Mouse (Mus musculus): ENCODE results near the gene Erc2.

Gene Erc2

DNA sequence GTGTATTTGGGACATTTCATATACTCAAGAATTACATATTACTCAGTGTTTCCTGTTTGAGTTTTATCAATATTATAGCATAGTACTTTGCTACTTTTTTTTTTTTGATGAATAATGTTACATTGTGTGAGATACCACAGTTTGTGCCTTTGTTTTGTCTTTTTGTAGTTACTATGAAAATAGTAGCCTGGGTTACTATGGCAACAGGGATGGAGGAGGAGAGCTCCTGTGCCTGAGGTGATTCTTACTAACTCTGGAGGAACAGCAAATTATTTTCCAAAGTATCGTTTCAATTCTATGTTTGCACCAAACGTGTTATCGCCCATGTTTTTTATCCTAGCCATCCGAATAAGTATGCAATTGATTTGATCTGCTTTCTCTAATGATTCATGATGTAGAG lies 438.7 kb downstream of the Erc2 start:
- DNase-seq (ENCODE audit: low read depth, low spot score), result no peak

DNA sequence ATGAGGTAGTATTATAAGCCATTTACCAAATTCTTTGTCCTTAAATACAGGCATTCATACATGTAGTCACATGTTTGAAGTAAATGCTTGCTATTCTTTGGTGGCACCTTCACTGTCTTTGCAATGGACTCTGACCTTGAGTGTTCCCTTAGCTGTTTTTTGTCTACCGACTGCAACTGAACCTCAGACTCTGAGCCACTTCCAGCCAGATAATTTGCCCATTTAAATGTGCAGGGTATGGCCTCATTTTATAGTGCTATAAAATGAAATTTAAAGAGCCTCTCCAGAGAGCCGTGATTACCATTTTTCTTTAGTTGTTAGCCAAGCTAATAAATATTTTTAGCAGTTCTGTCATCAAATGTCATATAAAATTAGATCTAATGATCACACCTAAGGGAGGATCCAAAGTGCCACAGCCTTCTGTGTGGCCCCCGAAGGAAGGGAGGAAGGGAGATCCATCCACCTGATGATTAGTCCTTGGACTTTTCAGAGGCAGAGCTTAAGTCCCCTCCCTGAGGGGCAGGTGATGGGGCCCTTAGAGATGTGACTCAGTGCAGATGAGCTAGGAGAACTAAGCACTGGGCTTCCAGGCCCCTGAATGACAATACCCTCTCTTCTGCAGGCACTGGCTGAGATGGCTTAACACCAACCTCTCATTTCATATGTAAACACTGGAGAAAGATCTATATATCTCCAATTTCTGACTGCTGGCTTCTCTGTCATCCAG lies 439.6 kb downstream of the Erc2 start:
- no peak for DNase-seq (ENCODE audit: low read depth, low spot score)

DNA sequence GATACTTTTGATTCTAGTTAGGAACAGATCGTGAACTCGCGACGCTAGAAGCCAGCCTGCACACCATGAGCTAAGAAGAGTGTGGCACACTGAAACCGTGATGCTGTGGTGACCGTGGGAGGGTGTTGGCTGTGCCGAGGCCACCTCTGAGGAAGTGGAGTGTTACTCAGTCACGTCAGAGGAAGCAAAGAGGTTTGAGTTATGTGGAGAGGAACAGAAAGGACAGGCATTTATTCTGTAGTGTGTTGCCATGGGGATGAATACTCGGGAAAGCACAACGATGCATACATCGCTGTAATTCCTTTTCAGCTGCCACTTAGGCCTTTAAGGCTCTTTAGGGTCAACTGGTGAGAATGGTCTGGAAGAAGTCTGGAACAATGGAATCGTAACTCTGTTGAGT lies 445.8 kb downstream of the Erc2 start:
- no peak for DNase-seq (ENCODE audit: low read depth, low spot score)

DNA sequence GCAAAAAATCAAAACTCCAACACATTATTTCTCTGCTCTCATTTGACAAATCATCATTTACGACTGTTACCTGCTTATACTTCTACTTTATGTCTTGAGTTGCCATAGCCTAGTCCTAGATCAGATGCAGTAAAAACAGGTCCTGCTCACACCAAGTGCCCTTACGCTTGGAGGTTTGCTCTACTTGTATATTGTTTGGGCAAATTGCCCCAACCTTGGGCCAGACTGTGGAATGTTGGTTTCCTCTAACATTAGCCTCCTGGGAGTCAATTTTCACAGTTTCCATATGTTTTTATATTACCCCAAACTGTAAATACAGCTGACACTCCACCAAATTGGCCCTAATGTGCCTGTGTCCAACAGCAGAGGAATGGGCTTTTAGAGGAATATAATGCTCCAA lies 447.6 kb downstream of the Erc2 start:
- DNase-seq (ENCODE audit: low read depth, low spot score), result no peak

DNA sequence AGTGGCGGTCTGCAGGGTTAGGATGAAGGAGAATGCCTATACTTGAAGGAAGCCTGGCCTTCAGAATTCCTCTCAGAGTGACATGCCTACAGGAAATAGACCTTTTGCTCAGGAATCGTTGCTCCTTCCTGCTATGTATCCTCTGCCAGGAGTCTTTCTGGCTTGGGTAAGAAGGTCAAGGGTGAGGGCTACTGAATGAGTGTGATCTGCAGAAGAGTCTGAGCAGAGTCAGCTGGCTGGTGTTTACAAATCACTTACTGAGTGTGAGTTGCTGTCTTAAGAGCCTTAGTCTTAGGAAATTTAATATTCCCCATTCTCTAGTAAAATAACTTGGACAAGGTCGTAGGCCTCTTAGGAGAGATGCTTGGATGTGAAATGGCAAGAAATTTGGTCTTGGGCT lies 450.3 kb downstream of the Erc2 start:
- no peak for DNase-seq (ENCODE audit: low read depth, low spot score)

DNA sequence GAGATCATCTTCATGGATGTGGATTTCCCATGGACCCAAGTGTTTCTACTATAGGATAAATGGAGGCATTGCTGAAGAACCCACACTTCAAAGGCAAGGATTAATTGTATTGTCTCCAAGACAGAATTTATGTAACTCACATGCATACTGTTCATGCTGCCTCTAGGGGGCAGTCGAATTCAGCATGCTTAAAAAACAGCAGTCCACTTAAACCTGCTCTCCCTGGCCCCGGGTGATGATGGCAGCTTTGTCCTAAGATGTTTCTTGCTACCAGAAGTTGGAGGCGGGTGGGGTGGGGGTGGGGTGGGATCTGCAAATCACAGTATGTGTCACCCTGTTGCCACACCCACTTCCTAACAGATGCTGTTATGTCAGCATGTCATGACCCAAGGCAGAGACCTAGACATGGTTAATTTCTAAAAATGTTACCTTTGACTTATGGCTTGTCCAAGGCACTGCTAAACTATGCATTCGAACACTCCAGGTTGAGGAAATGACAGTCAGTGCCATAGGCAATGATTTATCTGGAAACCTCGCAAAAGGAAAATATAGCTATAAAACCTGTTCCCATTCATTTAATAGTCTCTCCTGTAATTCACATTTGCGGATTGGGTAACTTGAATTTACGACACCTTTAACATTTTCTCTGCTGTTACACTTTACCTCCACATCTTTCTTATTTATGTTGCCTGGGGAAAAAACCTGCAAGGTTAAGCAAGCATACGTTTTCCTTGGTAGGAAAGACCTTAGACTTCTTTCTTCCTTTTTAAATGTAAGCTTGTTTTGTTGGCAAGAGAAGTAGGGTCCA lies 467.6 kb downstream of the Erc2 start:
- no peak for DNase-seq (ENCODE audit: low read depth, low spot score)

DNA sequence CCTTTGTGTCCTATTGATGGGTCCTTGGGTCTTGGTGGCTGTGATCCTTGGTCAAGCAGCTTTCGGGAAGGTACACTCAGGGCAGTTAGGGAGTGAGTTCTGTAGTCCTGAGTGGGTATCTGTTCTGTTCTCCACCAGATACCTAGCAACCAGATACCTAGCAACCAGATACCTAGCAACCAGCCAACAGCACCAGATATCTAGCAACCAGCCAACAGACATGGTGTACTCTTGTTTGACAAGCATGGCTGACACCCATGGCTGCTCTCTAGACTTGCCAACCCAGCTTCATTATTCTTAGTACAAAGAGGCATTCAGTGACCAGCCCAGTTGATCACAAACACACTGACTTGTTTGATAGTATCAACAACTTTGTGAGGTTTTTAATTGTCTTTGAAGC lies 469.1 kb downstream of the Erc2 start:
- DNase-seq (ENCODE audit: low read depth, low spot score), result no peak

DNA sequence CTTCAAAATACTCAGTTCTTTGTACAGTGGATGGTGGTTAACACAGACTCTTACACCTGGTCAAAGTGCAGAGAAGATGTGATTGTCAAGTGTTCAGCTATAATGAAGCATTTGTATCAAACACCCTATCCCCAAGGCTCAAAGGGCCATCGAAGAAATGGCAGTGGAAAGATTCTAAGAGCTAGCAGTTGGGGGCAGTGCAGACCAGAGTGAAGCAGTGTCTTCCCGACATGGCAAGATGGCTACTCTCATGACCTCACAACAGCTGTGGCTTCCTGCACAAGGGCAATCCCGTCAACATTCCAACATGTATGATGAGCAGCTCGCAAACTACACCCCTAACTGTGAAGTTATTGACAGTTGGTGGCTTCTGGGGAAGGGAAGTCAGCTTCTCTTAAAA lies 471.0 kb downstream of the Erc2 start:
- no peak for DNase-seq (ENCODE audit: low read depth, low spot score)

DNA sequence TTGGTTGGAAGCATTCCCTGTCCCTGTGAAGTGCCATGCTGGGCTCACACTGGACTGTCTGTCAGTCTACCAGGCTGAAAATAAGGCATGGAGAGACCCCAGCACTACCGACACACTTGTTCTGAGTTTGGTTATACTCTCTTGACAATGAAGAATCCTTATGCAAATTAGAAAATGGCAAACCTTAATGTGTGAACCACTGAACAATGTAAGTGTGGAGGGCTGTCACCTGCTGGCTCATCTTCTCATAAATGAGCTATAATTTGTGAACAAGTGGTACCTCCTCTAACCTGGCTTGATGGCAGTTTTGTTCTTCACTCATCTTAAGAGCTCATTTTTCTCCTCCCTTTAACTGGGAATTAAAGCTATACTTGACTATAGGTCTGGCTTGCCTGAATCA lies 471.7 kb downstream of the Erc2 start:
- no peak for DNase-seq (ENCODE audit: low read depth, low spot score)

DNA sequence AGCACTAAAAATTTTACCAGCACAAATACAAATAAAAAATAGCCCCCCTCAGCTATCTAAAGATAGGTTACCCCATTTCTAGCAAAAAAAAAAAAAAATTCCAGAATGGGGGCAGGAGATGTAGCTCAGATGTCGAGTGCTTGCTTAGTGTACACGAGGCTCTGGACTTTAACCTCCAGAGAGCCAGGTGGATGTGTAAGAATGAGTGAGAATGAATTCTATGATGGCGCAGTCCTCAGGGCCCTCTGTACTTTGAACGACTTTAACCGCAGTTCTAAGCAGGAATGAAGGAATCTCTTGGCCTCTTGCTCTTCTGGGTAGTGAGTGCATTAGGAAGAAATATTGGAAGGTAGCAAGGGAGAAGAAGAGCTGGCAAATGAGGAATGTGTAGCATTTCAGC lies 476.9 kb downstream of the Erc2 start:
- no peak for DNase-seq (ENCODE audit: low read depth, low spot score)

DNA sequence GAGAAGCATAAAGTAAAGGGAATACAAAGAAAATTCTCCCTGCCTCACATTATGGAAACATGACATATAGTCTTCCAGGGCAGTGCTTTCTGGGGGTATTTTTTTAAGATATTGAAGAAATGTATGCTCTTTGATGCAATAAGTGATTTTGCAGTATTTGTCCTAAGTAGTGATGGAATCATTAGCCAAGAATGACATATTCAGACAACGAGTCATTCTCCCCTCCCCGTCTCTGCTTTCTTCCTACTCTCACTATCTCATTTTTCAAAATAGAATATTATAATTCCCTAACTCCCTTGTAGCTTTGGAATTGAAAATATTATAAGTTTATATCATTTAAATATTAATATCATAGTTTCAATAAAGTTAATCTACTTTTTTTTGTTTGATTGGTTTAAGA lies 490.9 kb downstream of the Erc2 start:
- DNase-seq (ENCODE audit: low read depth, low spot score), result no peak

DNA sequence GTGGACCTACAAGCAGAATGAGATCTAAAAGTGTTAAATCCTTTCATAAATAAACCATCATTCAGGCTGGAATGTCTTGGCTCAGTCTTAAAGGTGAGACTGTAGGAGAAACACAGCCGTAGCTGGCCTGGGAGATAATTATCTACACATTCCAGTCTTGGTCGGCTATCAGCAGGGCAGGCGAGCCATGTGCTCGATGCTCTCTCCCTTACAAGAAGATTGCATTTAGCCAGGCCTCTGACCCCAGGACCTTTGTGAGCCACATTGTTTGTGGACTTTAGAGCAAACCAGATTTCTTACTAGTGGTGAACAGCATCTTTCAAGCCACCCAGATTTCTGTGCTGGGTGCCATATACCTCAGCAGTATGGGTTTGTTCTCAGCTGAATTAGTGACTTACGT lies 498.6 kb downstream of the Erc2 start:
- no peak for DNase-seq (ENCODE audit: low read depth, low spot score)

DNA sequence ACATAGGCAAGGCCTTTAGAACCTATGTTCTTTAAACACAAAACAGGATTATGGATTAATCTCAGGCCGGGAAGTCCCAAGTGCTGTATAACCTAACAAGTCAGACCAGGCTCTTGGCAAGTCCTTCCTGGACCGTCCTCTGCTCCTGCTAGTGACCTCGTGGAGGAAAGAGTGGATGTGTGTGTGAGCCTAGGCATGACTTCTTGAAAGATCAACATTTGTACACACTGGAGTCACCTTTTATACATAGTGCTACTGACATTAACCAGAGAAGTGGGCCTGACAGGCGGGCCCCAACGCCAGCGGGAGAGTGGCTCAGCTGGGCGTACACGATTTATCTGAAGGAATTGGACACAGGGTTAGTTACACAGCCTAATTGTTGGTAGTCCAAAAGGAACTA lies 504.6 kb downstream of the Erc2 start:
- no peak for DNase-seq (ENCODE audit: low read depth, low spot score)

DNA sequence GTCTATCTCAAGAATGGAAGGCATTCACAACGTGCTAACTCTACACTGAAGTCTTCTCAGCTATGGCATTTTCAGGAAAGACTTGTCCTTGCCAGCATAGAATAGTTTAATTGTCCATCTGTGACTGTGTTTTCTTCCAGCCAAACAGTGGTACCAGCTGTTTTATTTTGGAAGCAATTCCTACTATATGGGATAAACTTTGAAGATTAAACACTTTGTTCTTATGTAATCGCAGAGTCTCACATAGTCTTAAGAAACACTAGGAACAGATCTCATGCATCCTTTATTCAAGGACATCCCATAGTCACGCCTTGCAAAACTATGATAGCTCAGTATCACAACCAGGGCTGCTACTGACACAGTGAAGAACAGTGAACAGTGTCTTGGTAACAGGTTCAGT lies 506.8 kb downstream of the Erc2 start:
- no peak for DNase-seq (ENCODE audit: low read depth, low spot score)

DNA sequence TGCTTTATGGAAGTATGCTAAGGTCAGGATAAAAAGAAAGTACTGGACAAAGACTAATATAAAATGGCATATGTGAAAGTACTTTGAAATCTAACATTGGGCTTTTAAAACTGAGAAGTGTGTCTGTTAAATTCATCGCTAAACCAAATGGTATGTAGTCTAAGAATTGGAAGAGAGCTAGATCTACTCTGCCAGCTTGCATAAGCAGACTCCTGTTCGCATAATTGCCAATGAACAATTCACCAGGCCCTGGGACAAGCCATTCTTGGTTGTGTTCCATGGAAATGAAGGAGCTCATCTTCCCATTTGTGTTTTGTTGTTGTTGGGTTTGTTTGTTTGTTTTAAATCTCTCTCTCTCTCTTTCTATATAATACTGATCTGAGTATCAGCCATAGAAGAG lies 521.8 kb downstream of the Erc2 start:
- no peak for DNase-seq (ENCODE audit: low read depth, low spot score)

DNA sequence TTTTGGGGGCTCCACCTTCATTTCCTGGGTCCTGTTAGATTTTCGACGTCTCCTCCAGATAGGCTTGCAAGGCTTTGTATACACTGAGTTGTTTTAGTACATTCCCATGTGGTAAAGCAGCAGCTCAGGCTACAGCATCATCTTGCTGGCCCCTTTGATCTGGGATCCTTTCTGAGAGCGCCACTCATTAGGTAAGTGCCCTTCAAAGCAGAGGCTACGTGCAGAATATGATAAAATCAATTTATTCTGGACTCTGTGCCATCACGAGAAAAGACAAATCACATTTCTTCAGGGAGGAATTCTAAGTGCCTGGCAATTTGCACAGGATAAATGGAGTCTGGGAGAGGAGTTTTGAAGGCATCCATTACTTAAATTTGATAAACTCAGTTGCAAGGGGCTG lies 525.0 kb downstream of the Erc2 start:
- no peak for DNase-seq (ENCODE audit: low read depth, low spot score)

DNA sequence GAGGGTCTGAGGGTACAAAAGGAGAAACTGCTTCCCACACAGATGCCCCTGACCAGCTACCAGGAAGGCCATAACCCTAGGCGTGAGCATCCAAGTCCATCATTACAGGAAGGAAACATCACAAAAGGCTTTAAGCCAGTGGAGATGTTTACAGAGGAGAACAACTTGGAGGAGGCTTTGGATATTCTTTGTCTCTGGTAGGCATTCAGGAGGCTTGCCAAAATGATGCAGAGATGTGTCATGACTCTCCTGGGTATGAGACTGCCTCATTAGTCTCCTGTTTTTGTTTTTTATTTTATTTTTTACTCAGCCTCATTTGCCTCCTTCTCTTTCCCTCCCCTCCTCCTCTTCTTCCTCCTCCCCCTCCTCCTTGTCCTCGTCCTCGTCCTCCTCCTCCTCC lies 528.7 kb downstream of the Erc2 start:
- no peak for DNase-seq (ENCODE audit: low read depth, low spot score)

DNA sequence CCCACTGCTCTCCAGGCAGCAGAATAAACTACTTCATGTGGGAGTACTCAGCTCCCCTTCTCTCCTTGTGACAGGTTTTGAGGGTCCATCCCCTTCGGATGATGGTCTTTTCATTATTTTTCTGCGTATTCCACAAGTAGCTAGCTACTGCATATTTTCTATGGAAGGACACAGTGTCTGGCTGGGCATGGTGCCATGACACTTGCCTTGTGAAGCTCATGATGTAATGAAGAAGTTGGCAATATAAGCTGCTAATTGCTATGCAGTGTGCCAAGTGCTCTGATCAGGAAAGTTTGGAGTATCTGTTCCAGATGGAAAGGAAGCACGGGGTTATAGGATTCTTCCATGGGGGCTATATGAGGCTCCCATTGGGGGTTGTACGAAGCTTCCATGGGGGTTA lies 533.5 kb downstream of the Erc2 start:
- no peak for DNase-seq (ENCODE audit: low read depth, low spot score)

DNA sequence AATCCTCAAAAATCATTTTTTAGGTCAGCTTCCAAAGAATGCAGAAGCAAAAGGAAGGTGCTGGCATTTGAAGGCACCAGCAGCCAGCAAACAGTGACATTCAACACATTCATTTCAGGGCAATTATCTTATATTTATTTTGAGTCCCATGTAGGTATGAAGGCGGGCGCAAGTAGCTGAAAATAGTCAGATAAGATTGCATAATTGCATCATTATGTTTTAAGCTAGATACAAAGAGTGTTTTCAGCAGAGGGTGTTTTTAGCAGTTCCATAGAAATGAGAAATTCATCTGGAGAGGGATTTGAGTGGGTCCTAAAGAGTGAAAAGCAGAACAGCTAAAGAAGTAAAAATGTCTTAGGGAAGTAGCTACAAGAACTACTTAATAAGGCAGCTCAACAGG lies 538.6 kb downstream of the Erc2 start:
- DNase-seq (ENCODE audit: low read depth, low spot score), result no peak

DNA sequence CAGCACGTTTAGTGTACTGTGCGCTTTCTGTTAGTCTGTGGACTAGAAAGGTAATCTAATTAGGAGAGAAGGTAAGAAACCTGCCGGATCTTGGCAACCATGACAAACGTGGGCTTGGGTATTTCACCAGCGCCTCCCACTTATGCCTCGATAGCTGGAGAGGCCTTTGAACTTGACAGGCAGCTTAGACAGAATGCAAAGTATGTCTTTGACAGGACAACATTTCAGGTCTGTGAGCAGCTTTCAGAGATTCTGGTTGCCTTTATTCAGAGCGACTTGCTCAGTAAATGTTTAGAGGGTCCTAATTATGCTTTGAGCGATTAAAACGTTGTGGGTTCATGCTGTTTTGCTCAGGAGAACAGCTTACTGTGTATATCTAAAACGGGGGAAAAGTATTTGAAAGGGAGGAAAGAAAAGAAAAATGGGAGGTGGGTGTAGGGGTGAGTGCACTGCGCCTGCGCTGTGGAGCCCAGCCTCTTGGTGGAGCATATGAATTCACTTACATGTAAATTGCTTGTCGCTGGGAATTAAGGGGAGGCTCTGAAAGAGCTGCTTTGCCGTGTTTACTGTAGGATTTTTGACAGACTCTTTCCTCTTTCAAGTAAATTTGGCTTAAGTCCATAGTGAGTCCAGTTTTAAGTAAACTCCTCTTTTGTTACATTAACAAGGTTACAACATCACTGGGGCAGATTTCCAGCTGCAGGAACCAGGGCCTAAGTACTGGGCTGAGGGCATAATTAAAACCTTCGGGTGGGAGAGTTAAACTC lies 542.6 kb downstream of the Erc2 start:
- DNase-seq (ENCODE audit: low read depth, low spot score), result no peak

DNA sequence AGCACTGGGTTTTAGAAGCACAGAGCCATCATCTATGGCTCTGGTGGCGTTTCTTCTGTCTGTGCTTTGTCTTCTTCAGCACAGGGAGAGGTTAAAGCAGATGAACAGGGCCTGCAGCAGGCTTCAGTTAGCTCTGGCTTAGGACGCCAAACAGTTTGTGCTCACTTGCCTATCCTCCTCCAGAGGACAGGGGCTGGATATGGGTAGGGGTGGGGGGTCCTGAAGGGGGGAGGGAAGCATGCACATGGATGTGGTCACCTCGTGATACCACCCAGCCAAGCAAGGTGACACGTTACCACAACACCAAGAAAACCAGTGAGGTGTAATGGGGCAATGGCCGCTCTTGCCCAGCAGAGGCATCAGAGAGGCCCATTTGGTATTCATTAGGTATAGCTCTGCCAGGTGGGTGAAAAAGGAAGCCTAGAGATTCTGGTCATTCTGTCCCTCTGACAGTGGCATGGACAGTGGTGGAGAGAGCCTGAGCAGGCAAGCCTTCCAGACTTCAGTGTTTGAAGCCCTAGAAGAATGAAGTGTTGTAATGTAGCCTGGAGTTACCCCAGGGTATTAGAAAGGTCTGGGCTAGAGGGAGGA lies 543.5 kb downstream of the Erc2 start:
- DNase-seq (ENCODE audit: low read depth, low spot score), result no peak

DNA sequence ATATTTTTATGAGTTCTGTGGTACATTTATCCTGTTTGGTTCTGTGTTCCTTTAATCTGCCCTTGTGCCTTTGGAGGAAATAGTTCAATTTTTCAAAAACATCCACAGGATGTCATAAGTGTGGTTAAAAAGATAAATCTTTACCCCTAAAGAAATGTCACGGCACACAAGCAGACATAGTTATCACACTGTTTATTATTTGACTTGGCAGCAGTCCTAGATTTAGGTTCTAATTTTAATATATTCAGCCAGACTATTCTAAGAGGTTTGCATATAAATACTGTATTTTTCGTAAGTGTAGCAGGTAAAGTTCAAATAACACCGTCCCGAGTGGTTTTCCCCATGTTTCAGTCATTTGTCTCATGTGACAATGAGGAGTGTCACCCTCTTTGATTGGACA lies 548.5 kb downstream of the Erc2 start:
- no peak for DNase-seq (ENCODE audit: low read depth, low spot score)
